Mouse (Mus musculus) urinary bladder, postnatal 14 days (tissue): Measurements from ENCODE around the gene Garnl3.

ENCODE experiments used
- DNase-seq: peaks from one replicate; pipeline ENCODE4 v3.0.0; 2021; ENCODE audit warnings: low spot score

Garnl3 gene

GRCm38 (mm10) chr2:33131500-33132092 is at the start of gene Garnl3:
Gene Garnl3, minus strand, starts transcription at chr2:33131654.
- peak; percentile 64 for DNase-seq

DNA sequence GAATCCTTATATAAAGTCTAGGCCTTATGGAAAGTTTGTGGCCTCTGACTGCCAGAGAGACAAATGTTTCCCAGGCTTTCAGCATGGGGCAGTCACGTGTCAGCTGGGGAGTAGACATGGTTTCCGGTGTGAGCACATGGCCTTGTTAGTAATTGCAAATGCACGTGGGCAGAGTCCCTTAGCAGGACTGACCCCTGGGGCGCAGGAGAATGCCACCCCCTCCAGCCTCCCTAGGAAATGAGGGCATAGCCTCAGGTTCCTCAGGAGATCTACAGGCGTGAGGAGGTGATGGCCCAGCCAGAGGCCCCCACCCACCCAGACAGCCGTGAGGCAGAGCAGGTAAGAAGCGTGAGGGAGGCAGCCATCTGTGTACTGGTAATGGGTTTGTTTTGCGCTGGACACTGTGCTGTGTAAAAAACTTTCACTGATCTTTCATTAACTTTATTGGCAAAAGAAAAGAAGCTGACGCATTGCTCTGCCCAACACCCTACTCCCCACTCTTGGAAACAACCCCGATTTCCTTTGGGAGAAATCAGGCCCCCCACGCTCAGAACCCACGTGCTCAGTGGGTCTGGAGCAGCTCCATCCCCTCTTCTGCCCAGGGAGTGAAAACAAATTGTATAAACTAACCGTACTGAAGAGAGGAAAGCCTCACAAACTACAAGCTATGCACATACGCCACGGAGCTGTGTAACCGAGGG is 48.6 kb upstream of the Garnl3 start:
- DNase-seq, result no peak

GRCm38 (mm10) chr2:33179171-33179929 is 47.9 kb upstream of the Garnl3 start:
- DNase-seq, result no peak

GRCm38 (mm10) chr2:33178243-33178932 is 46.9 kb upstream of the Garnl3 start:
- DNase-seq, result no peak

DNA sequence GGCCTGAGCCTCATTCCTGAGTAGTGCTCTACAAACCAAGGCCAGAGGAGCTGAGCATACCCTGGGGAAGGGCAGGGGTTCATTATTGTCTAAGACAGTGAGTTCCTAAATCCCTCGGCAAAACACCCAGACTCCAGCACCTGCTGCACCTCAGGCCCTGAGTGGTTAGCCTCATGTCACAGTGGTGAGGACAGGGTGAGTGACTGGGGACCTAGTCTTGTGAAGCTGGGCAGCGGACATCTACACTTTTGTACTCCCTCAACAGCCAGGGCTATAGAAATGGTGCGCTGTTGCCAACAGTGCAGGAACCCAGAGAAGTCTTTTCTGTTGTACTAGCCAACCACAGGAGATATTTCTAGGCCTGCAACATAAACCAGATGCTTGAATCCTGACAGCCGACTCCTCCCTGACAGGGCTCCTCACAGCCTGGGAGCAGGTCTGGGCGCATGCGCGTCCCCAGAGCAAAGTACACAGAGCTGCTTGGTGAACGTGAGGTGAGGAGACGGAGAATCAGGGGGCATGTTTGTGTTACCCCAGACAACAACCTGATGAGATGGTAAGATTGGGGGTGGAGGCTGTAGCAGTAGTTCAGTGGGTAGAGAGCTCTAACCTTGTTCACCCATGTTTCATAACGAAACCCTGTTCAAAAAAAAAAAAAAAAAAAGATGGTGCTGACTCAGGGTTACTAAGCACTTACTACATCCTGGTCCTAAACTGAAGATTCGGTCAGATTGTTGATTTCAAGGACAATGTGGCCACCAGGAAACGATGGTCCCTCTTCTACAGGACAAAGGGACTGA is 46.2 kb upstream of the Garnl3 start:
- peak; percentile 47 for DNase-seq

DNA sequence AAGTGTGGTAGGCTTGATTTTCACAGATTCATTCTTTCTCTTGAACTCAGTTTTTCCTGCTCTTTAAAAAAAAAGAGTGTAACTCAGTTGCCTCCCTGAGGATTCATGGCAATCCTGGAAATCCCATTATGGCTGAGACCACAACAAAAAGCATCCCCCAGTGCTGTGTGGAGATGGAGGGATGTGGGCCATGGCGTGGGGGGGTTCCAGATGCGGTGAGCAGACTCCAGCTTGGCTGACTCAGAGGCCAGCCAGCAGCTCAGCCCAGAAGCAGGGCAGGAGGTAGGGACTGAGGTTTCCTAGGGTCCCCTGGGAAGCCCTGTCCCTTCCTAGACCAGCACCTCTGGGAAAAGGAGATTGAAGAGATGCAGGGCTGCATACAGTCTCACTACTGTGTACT is 45.5 kb upstream of the Garnl3 start:
- no peak for DNase-seq

DNA sequence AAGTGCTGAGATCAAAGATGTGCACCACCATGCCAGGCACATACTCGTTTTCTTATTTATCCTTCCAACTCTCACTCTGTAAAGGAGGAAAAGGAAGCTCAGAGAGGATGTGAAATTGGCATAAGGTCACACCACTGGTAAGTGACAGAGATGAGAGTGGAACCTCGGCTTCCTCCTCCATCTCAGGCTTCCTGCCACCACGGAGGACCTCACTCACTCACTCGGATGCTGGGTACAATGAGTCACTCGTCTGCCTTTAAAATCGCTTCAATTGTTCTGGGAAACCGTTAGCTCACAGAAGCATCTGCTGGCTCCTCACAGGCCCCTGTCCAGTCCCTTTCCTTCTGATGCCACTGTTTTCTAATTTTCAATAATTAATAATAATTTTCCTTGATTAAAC is 45.1 kb upstream of the Garnl3 start:
- DNase-seq, result no peak

- no peak for DNase-seq
Measured at GRCm38 (mm10) chr2:33173686-33174085, 42.2 kb upstream of the Garnl3 start.

GRCm38 (mm10) chr2:33173126-33173525 is 41.7 kb upstream of the Garnl3 start:
- no peak for DNase-seq

DNA sequence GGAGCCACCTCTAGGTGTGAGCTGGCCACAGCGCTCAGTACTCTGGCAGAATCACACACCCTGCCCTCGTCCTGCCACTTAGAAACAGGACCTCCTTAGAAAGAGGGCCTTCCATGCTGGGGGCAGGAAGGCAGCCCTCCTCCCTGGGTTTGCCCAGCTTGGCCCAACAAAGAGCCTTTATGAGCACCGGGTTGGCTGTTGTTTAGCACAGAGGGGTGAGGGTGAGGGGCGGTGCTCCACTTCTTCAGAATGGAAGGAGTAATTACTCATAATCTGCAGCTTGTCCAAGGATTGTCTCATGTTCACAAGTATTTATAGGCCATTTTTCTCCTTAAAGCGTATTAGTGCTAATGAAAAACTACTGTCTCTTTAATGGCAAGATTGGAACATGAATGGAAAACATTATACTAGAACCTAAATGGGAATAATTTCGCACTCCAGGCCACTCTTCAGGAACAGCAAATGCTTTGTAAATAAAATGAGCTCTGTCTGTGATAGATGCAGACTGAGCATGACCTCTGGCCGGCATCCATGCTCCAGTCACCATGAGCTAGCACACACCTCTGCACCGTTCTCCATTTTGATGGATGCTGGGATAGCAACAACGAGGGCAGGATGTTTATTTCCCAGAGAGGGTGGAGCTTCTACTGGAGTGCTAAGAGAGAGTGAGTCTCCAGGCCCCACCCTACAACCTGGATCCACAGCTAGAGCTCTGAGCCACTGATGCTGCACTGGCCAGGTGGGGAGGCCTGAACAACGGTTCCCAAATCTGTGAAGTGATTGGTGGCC is 39.5 kb upstream of the Garnl3 start:
- no peak for DNase-seq

DNA sequence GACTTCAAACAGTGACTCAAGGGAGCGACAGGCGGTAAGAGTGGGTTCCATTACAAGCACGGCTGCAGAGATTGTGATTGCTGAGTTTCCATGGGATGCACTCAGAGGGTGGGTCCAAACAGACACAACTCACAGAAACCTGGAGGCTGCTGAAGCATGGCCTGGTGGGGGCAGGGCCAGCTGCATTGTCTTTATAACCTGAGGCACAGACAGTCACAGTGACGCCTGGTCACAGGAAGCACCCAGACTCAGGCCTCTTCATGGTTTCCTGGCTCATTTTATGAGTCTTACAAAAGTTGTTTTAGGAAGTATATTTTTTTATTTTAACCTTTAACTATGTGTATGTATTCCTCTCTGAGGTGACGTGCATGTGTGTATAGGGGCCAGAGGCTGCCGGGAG is 38.0 kb upstream of the Garnl3 start:
- no peak for DNase-seq

GRCm38 (mm10) chr2:33167060-33167459 is 35.6 kb upstream of the Garnl3 start:
- DNase-seq, result no peak

GRCm38 (mm10) chr2:33165710-33166374 is 34.4 kb upstream of the Garnl3 start:
- DNase-seq, result no peak

GRCm38 (mm10) chr2:33165229-33165628 is 33.8 kb upstream of the Garnl3 start:
- no peak for DNase-seq

DNA sequence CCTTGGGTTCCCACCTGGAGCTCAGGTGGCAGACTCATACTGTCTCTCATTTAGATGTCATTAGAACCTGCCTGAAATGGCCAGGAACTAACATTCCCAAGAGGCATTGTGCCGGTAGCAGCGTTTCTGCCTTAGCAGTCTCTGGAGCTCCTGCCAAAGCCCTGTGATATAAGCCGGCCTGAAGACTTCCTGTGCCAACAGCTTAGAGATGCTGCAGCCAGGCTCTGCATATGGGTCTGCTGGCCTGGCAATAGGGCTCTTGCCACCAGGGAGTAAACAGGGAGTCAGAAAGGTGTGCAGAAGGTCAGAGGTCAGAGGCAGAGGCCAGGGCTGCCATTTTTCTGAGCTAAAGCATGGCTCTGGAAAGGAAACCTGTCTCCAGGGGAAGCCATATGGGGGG is 33.2 kb upstream of the Garnl3 start:
- DNase-seq, result no peak

DNA sequence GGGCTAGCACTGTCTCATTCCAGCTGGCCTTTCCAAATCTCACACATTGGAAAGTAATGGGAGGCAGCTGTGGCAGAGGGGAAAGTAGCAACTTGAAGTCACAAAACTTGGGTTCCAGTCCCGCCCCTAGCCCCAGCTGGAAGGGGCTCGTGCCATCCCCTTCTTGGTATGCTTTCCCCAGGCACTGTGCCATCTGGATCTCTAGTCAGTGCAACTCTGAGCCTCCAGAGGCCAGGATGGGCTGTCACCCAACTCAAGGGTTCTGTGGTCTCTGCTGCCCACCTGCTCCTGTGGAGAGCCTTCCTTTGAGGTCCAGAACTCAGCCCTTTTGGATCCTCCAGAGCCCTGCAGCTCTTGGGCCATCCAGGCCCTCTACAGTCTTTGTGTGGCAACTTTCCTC is 30.7 kb upstream of the Garnl3 start:
- no peak for DNase-seq

GRCm38 (mm10) chr2:33160326-33160973 is 29.0 kb upstream of the Garnl3 start:
- peak; percentile 35 for DNase-seq

GRCm38 (mm10) chr2:33159593-33159992 is 28.1 kb upstream of the Garnl3 start:
- DNase-seq, result no peak

DNA sequence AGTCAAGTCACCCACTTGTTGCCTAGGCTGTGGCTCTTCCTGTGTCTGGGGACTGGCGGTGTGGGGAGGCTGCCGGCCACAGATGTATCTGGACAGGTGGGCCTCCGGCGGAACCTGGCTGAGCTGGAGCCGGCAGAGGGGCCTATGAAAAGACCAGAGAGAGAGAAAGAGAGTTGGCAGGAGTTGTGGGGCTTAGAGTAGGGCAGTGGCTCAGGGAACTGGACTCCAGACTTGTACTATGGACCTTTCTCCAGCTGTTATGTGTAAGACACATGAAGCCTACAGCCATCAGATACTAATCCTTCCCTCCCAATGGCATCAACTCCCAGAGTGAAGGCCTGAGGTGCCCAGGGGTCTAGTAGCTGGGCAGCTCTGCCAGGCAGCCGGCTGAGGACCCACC is 27.4 kb upstream of the Garnl3 start:
- DNase-seq, result no peak

DNA sequence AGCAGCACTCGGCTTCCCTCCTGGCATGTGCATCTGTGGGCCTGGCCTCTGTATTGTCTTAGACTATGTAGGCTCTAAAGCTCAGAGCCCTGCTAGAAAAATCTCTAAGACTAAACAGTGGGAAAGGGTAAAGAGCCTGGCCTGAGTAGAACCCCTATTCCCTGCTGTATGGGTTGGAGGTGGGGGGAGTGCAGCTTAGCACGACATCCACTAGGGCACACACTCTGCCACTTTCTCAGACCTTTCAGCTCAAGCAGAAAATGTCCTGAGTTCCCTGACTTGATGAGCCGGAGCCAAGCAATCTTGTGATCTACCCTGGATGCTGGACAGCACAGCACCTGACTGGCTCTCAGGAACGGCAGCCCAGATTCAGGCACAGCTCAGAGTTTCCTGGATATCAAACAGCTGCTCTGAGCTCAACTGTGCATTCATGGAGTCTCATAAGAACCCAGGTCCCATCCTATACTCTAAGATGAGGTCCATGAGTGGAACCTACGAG is 24.9 kb upstream of the Garnl3 start:
- DNase-seq, result no peak
